Mouse (Mus musculus): Measurements from ENCODE around the gene Igsf21. TPM values are rescaled to one million over a fixed set of nuclear protein-coding genes. Genes with fewer than 3 reads are reported as not detected.
A peak's percentile ranks its signal among the peaks of the same experiment; 100 is the strongest.

Igsf21 gene
- polyA plus RNA-seq, 1 experiment: 0.40 TPM

- no peak overlapping the region for H3K4me3 ChIP-seq (ENCODE audit: low read depth, low read length)
- TF ChIP-seq CTCF (IDR thresholded peaks at IDR 0.05; ENCODE audit: low read depth, low read length): peak; percentile 43
- no peak for TF ChIP-seq POLR2A (IDR thresholded peaks at IDR 0.05; ENCODE audit: insufficient read depth, low read length)
Observed at GRCm38 (mm10) chr4:140140485-140140884, 106.1 kb downstream of the Igsf21 start.

GRCm38 (mm10) chr4:140138846-140139245 lies 107.7 kb downstream of the Igsf21 start:
- Histone ChIP-seq H3K9ac (ENCODE audit: low read depth, poor library complexity, severe bottlenecking) (peak overlapping the region; percentile 47), H3K27me3 (ENCODE audit: control insufficient read depth, insufficient read depth, low read length, poor library complexity, severe bottlenecking) (no peaks in the 10 kb centered on the region), H3K4me1 (ENCODE audit: control insufficient read depth, insufficient read depth, low read length) (peaks cover 6% of the 10 kb centered on the region), H3K9me3 (replicated peaks; ENCODE audit: control insufficient read depth, insufficient read depth, low read length, poor library complexity, severe bottlenecking) (no peaks in the 10 kb centered on the region), H3K36me3 (ENCODE audit: control insufficient read depth, insufficient read depth, low read length, poor library complexity, severe bottlenecking) (no peaks in the 10 kb centered on the region), H3K4me3 (ENCODE audit: low read depth, low read length) (peak overlapping the region; percentile 27), H3K27ac (ENCODE audit: insufficient read depth, low read length) (peak overlapping the region; percentile 78)
- TF ChIP-seq EP300 (IDR thresholded peaks at IDR 0.05; ENCODE audit: insufficient read depth, low read depth, low read length) (peak; percentile 90), POLR2A (IDR thresholded peaks at IDR 0.05; ENCODE audit: insufficient read depth, low read length) (no peak), CTCF (IDR thresholded peaks at IDR 0.05; ENCODE audit: low read depth, low read length) (no peak)

More at GRCm38 (mm10) chr4:140140485-140140884, 106.1 kb downstream of the Igsf21 start:
- H3K27ac ChIP-seq (ENCODE audit: insufficient read depth, low read length): no peak overlapping the region
- H3K4me1 ChIP-seq (ENCODE audit: control insufficient read depth, insufficient read depth, low read length): peaks cover 6% of the 10 kb centered on the region
- H3K27me3 ChIP-seq (ENCODE audit: control insufficient read depth, insufficient read depth, low read length, poor library complexity, severe bottlenecking): no peaks in the 10 kb centered on the region
- no peak overlapping the region for H3K9ac ChIP-seq (ENCODE audit: low read depth, poor library complexity, severe bottlenecking)
- H3K36me3 ChIP-seq (ENCODE audit: control insufficient read depth, insufficient read depth, low read length, poor library complexity, severe bottlenecking): no peaks in the 10 kb centered on the region
- no peaks in the 10 kb centered on the region for H3K9me3 ChIP-seq (replicated peaks; ENCODE audit: control insufficient read depth, insufficient read depth, low read length, poor library complexity, severe bottlenecking)

- Histone ChIP-seq H3K27ac (ENCODE audit: insufficient read depth, low read length) (no peak overlapping the region), H3K4me3 (ENCODE audit: low read depth, low read length) (no peak overlapping the region), H3K4me1 (ENCODE audit: control insufficient read depth, insufficient read depth, low read length) (peaks cover 7% of the 10 kb centered on the region), H3K9ac (ENCODE audit: low read depth, poor library complexity, severe bottlenecking) (no peak overlapping the region), H3K9me3 (replicated peaks; ENCODE audit: control insufficient read depth, insufficient read depth, low read length, poor library complexity, severe bottlenecking) (no peaks in the 10 kb centered on the region), H3K27me3 (ENCODE audit: control insufficient read depth, insufficient read depth, low read length, poor library complexity, severe bottlenecking) (no peaks in the 10 kb centered on the region), H3K36me3 (ENCODE audit: control insufficient read depth, insufficient read depth, low read length, poor library complexity, severe bottlenecking) (no peaks in the 10 kb centered on the region)
- 0 out of 2 replicates have a peak, but pooled peaks have one; percentile 17 for TF ChIP-seq EP300 (IDR thresholded peaks at IDR 0.05; ENCODE audit: insufficient read depth, low read depth, low read length)
- TF ChIP-seq POLR2A (IDR thresholded peaks at IDR 0.05; ENCODE audit: insufficient read depth, low read length): no peak
Observed at GRCm38 (mm10) chr4:140131625-140132321, 114.8 kb downstream of the Igsf21 start.

- Histone ChIP-seq H3K4me3 (ENCODE audit: low read depth, low read length) (no peak overlapping the region), H3K27ac (ENCODE audit: insufficient read depth, low read length) (no peak overlapping the region)
- TF ChIP-seq CTCF (IDR thresholded peaks at IDR 0.05; ENCODE audit: low read depth, low read length) (no peak), POLR2A (IDR thresholded peaks at IDR 0.05; ENCODE audit: insufficient read depth, low read length) (no peak), EP300 (IDR thresholded peaks at IDR 0.05; ENCODE audit: insufficient read depth, low read depth, low read length) (no peak)
Observed at GRCm38 (mm10) chr4:140131201-140131600, 115.4 kb downstream of the Igsf21 start.

GRCm38 (mm10) chr4:140129553-140130275 lies 116.9 kb downstream of the Igsf21 start:
- Histone ChIP-seq H3K27me3 (ENCODE audit: control insufficient read depth, insufficient read depth, low read length, poor library complexity, severe bottlenecking) (no peaks in the 10 kb centered on the region), H3K36me3 (ENCODE audit: control insufficient read depth, insufficient read depth, low read length, poor library complexity, severe bottlenecking) (no peaks in the 10 kb centered on the region), H3K27ac (ENCODE audit: insufficient read depth, low read length) (no peak overlapping the region), H3K9me3 (replicated peaks; ENCODE audit: control insufficient read depth, insufficient read depth, low read length, poor library complexity, severe bottlenecking) (no peaks in the 10 kb centered on the region), H3K9ac (ENCODE audit: low read depth, poor library complexity, severe bottlenecking) (no peak overlapping the region), H3K4me3 (ENCODE audit: low read depth, low read length) (no peak overlapping the region), H3K4me1 (ENCODE audit: control insufficient read depth, insufficient read depth, low read length) (peaks cover 7% of the 10 kb centered on the region)
- TF ChIP-seq EP300 (IDR thresholded peaks at IDR 0.05; ENCODE audit: insufficient read depth, low read depth, low read length) (no peak), CTCF (IDR thresholded peaks at IDR 0.05; ENCODE audit: low read depth, low read length) (no peak), POLR2A (IDR thresholded peaks at IDR 0.05; ENCODE audit: insufficient read depth, low read length) (no peak)

More at GRCm38 (mm10) chr4:140131201-140131600, 115.4 kb downstream of the Igsf21 start:
- Histone ChIP-seq H3K9me3 (replicated peaks; ENCODE audit: control insufficient read depth, insufficient read depth, low read length, poor library complexity, severe bottlenecking) (no peaks in the 10 kb centered on the region), H3K4me1 (ENCODE audit: control insufficient read depth, insufficient read depth, low read length) (peaks cover 7% of the 10 kb centered on the region), H3K27me3 (ENCODE audit: control insufficient read depth, insufficient read depth, low read length, poor library complexity, severe bottlenecking) (no peaks in the 10 kb centered on the region), H3K36me3 (ENCODE audit: control insufficient read depth, insufficient read depth, low read length, poor library complexity, severe bottlenecking) (no peaks in the 10 kb centered on the region), H3K9ac (ENCODE audit: low read depth, poor library complexity, severe bottlenecking) (no peak overlapping the region)

- Histone ChIP-seq H3K27ac (ENCODE audit: insufficient read depth, low read length) (no peak overlapping the region), H3K4me1 (ENCODE audit: control insufficient read depth, insufficient read depth, low read length) (peaks cover 7% of the 10 kb centered on the region)
Observed at GRCm38 (mm10) chr4:140128116-140128515, 118.5 kb downstream of the Igsf21 start.

More at GRCm38 (mm10) chr4:140128116-140128515, 118.5 kb downstream of the Igsf21 start:
- Histone ChIP-seq H3K4me3 (ENCODE audit: low read depth, low read length) (no peak overlapping the region), H3K9ac (ENCODE audit: low read depth, poor library complexity, severe bottlenecking) (no peak overlapping the region), H3K36me3 (ENCODE audit: control insufficient read depth, insufficient read depth, low read length, poor library complexity, severe bottlenecking) (no peaks in the 10 kb centered on the region), H3K9me3 (replicated peaks; ENCODE audit: control insufficient read depth, insufficient read depth, low read length, poor library complexity, severe bottlenecking) (no peaks in the 10 kb centered on the region), H3K27me3 (ENCODE audit: control insufficient read depth, insufficient read depth, low read length, poor library complexity, severe bottlenecking) (no peaks in the 10 kb centered on the region)
- no peak for TF ChIP-seq CTCF (IDR thresholded peaks at IDR 0.05; ENCODE audit: low read depth, low read length)
- TF ChIP-seq EP300 (IDR thresholded peaks at IDR 0.05; ENCODE audit: insufficient read depth, low read depth, low read length): no peak
- no peak for TF ChIP-seq POLR2A (IDR thresholded peaks at IDR 0.05; ENCODE audit: insufficient read depth, low read length)

Data from ES-Bruce4 (cell line).